Mouse (Mus musculus) heart, embryonic 12.5 days (tissue): ENCODE measurements around the gene Brap. TPM values are rescaled to one million over a fixed set of nuclear protein-coding genes. Genes with fewer than 3 reads are reported as not detected.
A peak's percentile ranks its signal among the peaks of the same experiment; 100 is the strongest.
"Not testable (repeated sequence)": the region's sequence is repeated elsewhere in the genome, so short reads cannot be mapped to it uniquely, and the experiment has no call there.

ENCODE experiments used
- ATAC-seq: fragments of 200-750 bp; cut with Nextera tagmentation; 2 replicates; pipeline ENCODE4 v1.8.0; 2017; ENCODE audit warnings: moderate TSS enrichment, moderate library complexity; ENCODE audit not compliant: insufficient number of reproducible peaks, low FRiP score
- H3K27ac ChIP-seq: fragments of 300-500 bp; sonication (generic); 2 replicates; pipeline ENCODE4 v1.5.1; 2016; ENCODE audit warnings: mild to moderate bottlenecking, moderate library complexity; ENCODE audit not compliant: poor library complexity, severe bottlenecking
- H3K27me3 ChIP-seq: fragments of 300-500 bp; sonication (generic); replicated peaks from 2 replicates; pipeline ENCODE4 v1.6.1; 2016; ENCODE audit warnings: mild to moderate bottlenecking, moderate library complexity
- H3K36me3 ChIP-seq: fragments of 300-500 bp; sonication (generic); 2 replicates; pipeline ENCODE4 v1.6.1; 2016; ENCODE audit warnings: mild to moderate bottlenecking, moderate library complexity
- H3K4me1 ChIP-seq: fragments of 300-500 bp; sonication (generic); replicated peaks from 2 replicates; pipeline ENCODE4 v1.6.1; 2016; ENCODE audit warnings: mild to moderate bottlenecking
- H3K4me2 ChIP-seq: fragments of 300-500 bp; sonication (generic); 2 replicates; pipeline ENCODE4 v1.6.1; 2016; ENCODE audit warnings: mild to moderate bottlenecking, moderate library complexity
- H3K4me3 ChIP-seq: fragments of 300-500 bp; sonication (generic); 2 replicates; pipeline ENCODE4 v1.5.1; 2016; ENCODE audit warnings: mild to moderate bottlenecking
- H3K9ac ChIP-seq: fragments of 300-500 bp; sonication (generic); 2 replicates; pipeline ENCODE4 v1.6.1; 2016; ENCODE audit warnings: mild to moderate bottlenecking, moderate library complexity
- H3K9me3 ChIP-seq: fragments of 300-500 bp; sonication (generic); replicated peaks from 2 replicates; pipeline ENCODE4 v1.6.1; 2016; ENCODE audit warnings: mild to moderate bottlenecking, moderate library complexity
- WGBS: fragments of 180-500 bp; shearing (Covaris S2); methylation state at CpG from one replicate; pipeline ENCODE4 v1.1.7; 2016; 5-methylcytosine and 5-hydroxymethylcytosine counted together
- polyA plus RNA-seq: library from polyadenylated mRNA; unstranded; fragments of >200 nt; fragmentation: Nextera tagmentation; extraction: Ambion mirVana; gene quantifications from 2 replicates; pipeline ENCODE4 v1.2.1, GENCODE M21; 2016

Gene Brap
- polyA plus RNA-seq, 1 experiment from 2014 or later: 34.8 TPM

DNA sequence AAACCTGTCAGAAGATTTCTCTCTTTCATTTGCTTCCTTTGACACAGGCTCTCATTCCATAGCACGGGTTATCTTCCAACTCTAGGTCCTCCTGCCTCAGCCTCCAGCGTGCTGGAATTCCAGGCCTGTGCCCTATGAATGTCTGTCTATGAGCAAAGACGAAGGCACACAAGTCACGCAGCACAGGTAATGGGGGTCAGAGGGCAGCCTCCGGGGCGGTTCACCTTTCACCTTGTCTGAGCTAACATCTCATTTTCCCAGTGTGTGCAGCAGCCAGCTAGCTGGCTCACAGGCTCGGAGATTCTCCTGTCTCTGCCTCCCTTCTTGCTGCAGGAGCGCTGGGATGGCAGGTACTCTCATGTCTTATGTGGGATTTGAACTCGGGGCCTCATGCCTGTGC is 20.8 kb upstream of the Brap start:
- 88% methylated on average over 9 of the region's 9 CpGs for WGBS
- no peak overlapping the region for H3K4me2 ChIP-seq
- no peak for ATAC-seq
- no peaks in the 10 kb centered on the region; the same call in 1 of the 2 replicates for H3K36me3 ChIP-seq
- H3K9ac ChIP-seq: no peak overlapping the region
- no peak overlapping the region for H3K4me3 ChIP-seq
- no peaks in the 10 kb centered on the region for H3K27me3 ChIP-seq
- no peaks in the 10 kb centered on the region for H3K4me1 ChIP-seq
- H3K9me3 ChIP-seq: no peaks in the 10 kb centered on the region
- no peak overlapping the region for H3K27ac ChIP-seq

DNA sequence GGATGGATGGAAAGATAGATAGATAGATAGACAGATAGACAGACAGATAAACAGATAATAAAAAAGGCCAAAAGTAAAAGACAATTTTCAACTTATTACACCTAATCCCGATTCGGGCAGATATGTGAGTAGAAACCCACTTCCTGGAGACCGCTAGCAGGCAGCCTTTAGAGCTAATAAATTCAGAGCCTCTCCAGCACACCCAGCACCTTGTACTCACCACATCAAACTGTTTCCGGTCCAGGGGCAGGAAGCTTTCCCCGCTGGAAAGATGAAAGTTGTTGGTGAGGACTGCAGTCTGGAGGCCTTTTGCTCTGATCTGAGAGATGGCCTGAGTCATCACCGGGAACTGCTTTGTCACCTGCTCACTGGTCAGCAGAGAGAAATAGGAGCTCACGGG is 11.2 kb upstream of the Brap start:
- Histone ChIP-seq H3K4me3 (no peak overlapping the region), H3K4me2 (no peak overlapping the region), H3K36me3 (no peaks in the 10 kb centered on the region), H3K9ac (no peak overlapping the region), H3K27me3 (no peaks in the 10 kb centered on the region), H3K9me3 (no peaks in the 10 kb centered on the region), H3K27ac (no peak overlapping the region), H3K4me1 (peaks cover 3% of the 10 kb centered on the region; the same call in 1 of the 2 replicates)
- ATAC-seq: no peak
- WGBS: 77% methylated on average over 7 of the region's 7 CpGs

DNA sequence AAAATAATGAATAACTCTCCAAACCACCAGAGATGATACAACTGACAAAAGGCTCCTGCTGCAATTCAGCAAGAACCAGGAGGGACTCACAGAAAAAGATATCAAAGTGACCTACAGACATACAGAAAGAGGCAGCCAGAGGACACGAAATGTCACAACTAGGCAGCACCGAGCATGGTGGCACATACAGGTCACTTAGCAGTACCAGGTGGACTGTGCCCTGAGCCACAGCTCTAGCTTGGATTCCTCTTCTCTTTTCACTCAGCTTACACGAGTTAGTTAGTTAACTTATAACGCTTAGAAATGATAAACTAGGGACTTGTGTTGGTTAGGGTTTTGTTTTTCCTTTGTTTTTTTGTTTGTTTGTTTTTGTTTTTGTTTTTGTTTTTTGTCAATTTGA is 5.8 kb upstream of the Brap start:
- H3K4me1 ChIP-seq: peaks cover 4% of the 10 kb centered on the region; the same call in 1 of the 2 replicates
- no peaks in the 10 kb centered on the region for H3K36me3 ChIP-seq
- H3K4me3 ChIP-seq: no peak overlapping the region
- H3K4me2 ChIP-seq: no peak overlapping the region
- H3K27me3 ChIP-seq: no peaks in the 10 kb centered on the region
- no peaks in the 10 kb centered on the region for H3K9me3 ChIP-seq
- ATAC-seq: no peak
- WGBS: 74% methylated on average over 4 of the region's 4 CpGs
- H3K9ac ChIP-seq: no peak overlapping the region
- H3K27ac ChIP-seq: no peak overlapping the region

DNA sequence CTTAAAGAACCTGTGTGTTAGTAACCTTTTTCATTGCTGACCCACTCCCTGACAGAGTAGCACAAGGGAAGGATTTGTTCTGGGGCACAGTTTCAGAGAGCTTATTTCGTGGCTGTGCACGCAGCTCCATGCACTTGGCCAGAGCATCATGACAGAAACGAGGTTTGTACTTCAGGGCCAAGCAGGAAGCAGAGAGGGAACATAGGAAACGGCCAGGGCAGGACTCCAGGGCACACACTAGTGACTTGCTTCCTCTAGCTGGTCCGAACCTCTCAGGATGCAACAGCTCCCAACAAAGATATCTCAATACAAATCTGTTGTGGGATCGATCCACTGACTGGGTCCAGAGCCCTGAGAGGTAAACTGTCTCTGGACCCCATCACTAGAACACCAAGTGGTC is 3.5 kb upstream of the Brap start:
- not testable (repeated sequence) for H3K36me3 ChIP-seq, ATAC-seq, H3K9me3 ChIP-seq, H3K27me3 ChIP-seq, H3K4me3 ChIP-seq, H3K4me2 ChIP-seq, H3K27ac ChIP-seq, H3K9ac ChIP-seq
- peaks cover 15% of the 10 kb centered on the region for H3K4me1 ChIP-seq
- 64% methylated on average over 6 of the region's 6 CpGs for WGBS

DNA sequence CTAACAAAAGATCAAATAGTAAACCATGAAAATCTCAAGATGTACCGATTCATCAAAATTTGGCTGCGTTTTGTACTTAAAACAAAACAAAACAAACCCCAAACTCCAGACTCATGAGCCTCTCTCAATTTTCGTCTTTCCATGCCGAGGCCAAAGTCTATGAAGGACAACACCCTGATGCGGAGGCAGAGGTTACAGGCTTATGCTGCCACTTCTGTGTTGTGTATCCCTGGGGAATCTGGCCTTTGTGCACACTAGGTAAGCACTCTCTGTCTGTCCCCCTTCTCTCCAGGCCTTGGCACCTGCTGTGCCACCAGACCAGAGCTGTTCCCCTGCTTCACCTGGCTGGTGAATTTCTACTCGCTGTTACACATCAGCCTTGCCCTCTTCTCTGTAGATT is 2.7 kb upstream of the Brap start:
- 81% methylated on average over 6 of the region's 6 CpGs for WGBS
- H3K27me3 ChIP-seq, H3K9ac ChIP-seq, H3K4me2 ChIP-seq, H3K9me3 ChIP-seq, ATAC-seq, H3K4me3 ChIP-seq, H3K27ac ChIP-seq, H3K36me3 ChIP-seq: not testable (repeated sequence)
- H3K4me1 ChIP-seq: peaks cover 16% of the 10 kb centered on the region

- WGBS: under 1% methylated on average over 26 of the region's 26 CpGs
- H3K9ac ChIP-seq: peak overlapping the region; percentile 95
- H3K36me3 ChIP-seq: peaks cover 28% of the 10 kb centered on the region
- no peaks in the 10 kb centered on the region for H3K9me3 ChIP-seq
- H3K27ac ChIP-seq: peak overlapping the region; percentile 46
- H3K4me2 ChIP-seq: peak overlapping the region; percentile 96
- peak overlapping the region; percentile 92 for H3K4me3 ChIP-seq
- H3K27me3 ChIP-seq: no peaks in the 10 kb centered on the region
- no peak for ATAC-seq
- H3K4me1 ChIP-seq: peaks cover 16% of the 10 kb centered on the region
These were observed 513 bp downstream of the Brap start for GRCm38 (mm10) chr5:121660897-121661254.

GRCm38 (mm10) chr5:121661494-121661893 is 1.1 kb downstream of the Brap start:
- Histone ChIP-seq H3K9ac (peak overlapping the region; percentile 95), H3K4me1 (peaks cover 16% of the 10 kb centered on the region), H3K4me2 (peak overlapping the region; percentile 96), H3K4me3 (peak overlapping the region; percentile 92), H3K27me3 (no peaks in the 10 kb centered on the region), H3K36me3 (peaks cover 33% of the 10 kb centered on the region), H3K9me3 (no peaks in the 10 kb centered on the region), H3K27ac (no peak overlapping the region)
- WGBS: 86% methylated on average over 5 of the region's 5 CpGs
- no peak for ATAC-seq

- no peak overlapping the region for H3K9ac ChIP-seq
- H3K36me3 ChIP-seq: peaks cover 47% of the 10 kb centered on the region
- no peak overlapping the region for H3K27ac ChIP-seq
- H3K27me3 ChIP-seq: no peaks in the 10 kb centered on the region
- no peaks in the 10 kb centered on the region for H3K9me3 ChIP-seq
- no peak overlapping the region for H3K4me2 ChIP-seq
- H3K4me3 ChIP-seq: no peak overlapping the region
- WGBS: 90% methylated on average over 8 of the region's 8 CpGs
- H3K4me1 ChIP-seq: peaks cover 16% of the 10 kb centered on the region
- no peak for ATAC-seq
These were observed 3.1 kb downstream of the Brap start for GRCm38 (mm10) chr5:121663456-121663855.

GRCm38 (mm10) chr5:121664078-121664477 is 3.7 kb downstream of the Brap start:
- H3K4me1 ChIP-seq: peaks cover 16% of the 10 kb centered on the region
- no peak for ATAC-seq
- no peak overlapping the region for H3K27ac ChIP-seq
- H3K4me3 ChIP-seq: no peak overlapping the region
- no peaks in the 10 kb centered on the region for H3K9me3 ChIP-seq
- no peak overlapping the region for H3K9ac ChIP-seq
- no peak overlapping the region for H3K4me2 ChIP-seq
- WGBS: 85% methylated on average over 6 of the region's 6 CpGs
- peaks cover 53% of the 10 kb centered on the region for H3K36me3 ChIP-seq
- H3K27me3 ChIP-seq: no peaks in the 10 kb centered on the region

- H3K27me3 ChIP-seq: no peaks in the 10 kb centered on the region
- H3K9ac ChIP-seq: no peak overlapping the region
- H3K4me2 ChIP-seq: no peak overlapping the region
- H3K27ac ChIP-seq: no peak overlapping the region
- H3K36me3 ChIP-seq: peaks cover 61% of the 10 kb centered on the region
- peaks cover 12% of the 10 kb centered on the region for H3K4me1 ChIP-seq
- no peak for ATAC-seq
- no peak overlapping the region for H3K4me3 ChIP-seq
- 95% methylated on average over 9 of the region's 9 CpGs for WGBS
- H3K9me3 ChIP-seq: no peaks in the 10 kb centered on the region
These were observed 4.6 kb downstream of the Brap start for GRCm38 (mm10) chr5:121664971-121665370.

GRCm38 (mm10) chr5:121667067-121667466 is 6.7 kb downstream of the Brap start:
- H3K4me2 ChIP-seq: no peak overlapping the region
- H3K27me3 ChIP-seq: no peaks in the 10 kb centered on the region
- ATAC-seq: no peak
- H3K36me3 ChIP-seq: peaks cover 69% of the 10 kb centered on the region
- H3K9me3 ChIP-seq: no peaks in the 10 kb centered on the region
- no peak overlapping the region for H3K9ac ChIP-seq
- 89% methylated on average over 4 of the region's 4 CpGs for WGBS
- H3K4me1 ChIP-seq: peaks cover 2% of the 10 kb centered on the region; the same call in 1 of the 2 replicates
- H3K27ac ChIP-seq: no peak overlapping the region
- H3K4me3 ChIP-seq: no peak overlapping the region

DNA sequence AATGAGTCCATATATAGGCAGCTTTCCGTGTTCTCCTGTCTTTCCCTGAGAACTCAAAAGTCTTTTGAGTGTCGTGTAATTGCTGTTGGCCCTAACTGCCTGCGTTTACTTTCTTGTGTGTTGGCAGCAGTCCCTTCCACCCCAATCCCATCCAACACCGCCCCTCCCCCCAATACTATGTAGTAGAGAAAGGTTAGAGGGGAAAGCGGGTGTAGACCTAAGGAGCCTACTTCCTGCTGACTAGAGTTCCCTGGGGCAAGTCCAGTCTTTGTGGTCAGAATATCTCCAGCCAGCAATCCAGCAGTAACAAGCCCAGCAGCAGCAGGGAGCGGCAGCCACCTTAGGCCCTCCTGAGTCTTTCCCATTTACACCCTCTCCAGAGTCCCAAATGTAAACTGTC is 8.0 kb downstream of the Brap start:
- peaks cover 61% of the 10 kb centered on the region for H3K36me3 ChIP-seq
- no peak overlapping the region for H3K4me2 ChIP-seq
- no peaks in the 10 kb centered on the region for H3K4me1 ChIP-seq
- WGBS: 76% methylated on average over 6 of the region's 6 CpGs
- ATAC-seq: no peak
- H3K4me3 ChIP-seq: no peak overlapping the region
- no peak overlapping the region for H3K9ac ChIP-seq
- H3K27ac ChIP-seq: no peak overlapping the region
- no peaks in the 10 kb centered on the region for H3K27me3 ChIP-seq
- H3K9me3 ChIP-seq: no peaks in the 10 kb centered on the region
